Mouse (Mus musculus) layer of hippocampus, adult 9-11 months (tissue): Measurements from ENCODE around the gene Neurod2.

Source experiments
- DNase-seq: peaks from one replicate; pipeline ENCODE4 v3.0.0; 2022

Gene Neurod2

GRCm38 (mm10) chr11:98330745-98331204, 1.3 kb upstream of the Neurod2 start:
- no peak for DNase-seq

- DNase-seq = no peak
These were observed 704 bp upstream of the Neurod2 start for GRCm38 (mm10) chr11:98329960-98330744.

- no peak for DNase-seq
These were observed 928 bp downstream of the Neurod2 start for GRCm38 (mm10) chr11:98328371-98329069.

- DNase-seq = no peak
These were observed 1.4 kb downstream of the Neurod2 start for GRCm38 (mm10) chr11:98328031-98328370.

- no peak for DNase-seq
These were observed 2.1 kb downstream of the Neurod2 start for GRCm38 (mm10) chr11:98327136-98328030.

GRCm38 (mm10) chr11:98326741-98327135, 2.7 kb downstream of the Neurod2 start:
- no peak for DNase-seq

- no peak for DNase-seq
These were observed 3.6 kb downstream of the Neurod2 start for GRCm38 (mm10) chr11:98325821-98326218.

- DNase-seq = no peak
These were observed 4.1 kb downstream of the Neurod2 start for GRCm38 (mm10) chr11:98325191-98325820.

GRCm38 (mm10) chr11:98323933-98324332, 5.5 kb downstream of the Neurod2 start:
- DNase-seq = no peak

- no peak for DNase-seq
These were observed 6.1 kb downstream of the Neurod2 start for GRCm38 (mm10) chr11:98323136-98323866.

- DNase-seq = no peak
These were observed 7.3 kb downstream of the Neurod2 start for GRCm38 (mm10) chr11:98322159-98322558.

GRCm38 (mm10) chr11:98321677-98322003, 7.8 kb downstream of the Neurod2 start:
- DNase-seq = no peak

GRCm38 (mm10) chr11:98320806-98321676, 8.4 kb downstream of the Neurod2 start:
- no peak for DNase-seq

- DNase-seq = no peak
These were observed 9.1 kb downstream of the Neurod2 start for GRCm38 (mm10) chr11:98320381-98320780.

GRCm38 (mm10) chr11:98319944-98320343, 9.5 kb downstream of the Neurod2 start:
- DNase-seq = no peak

GRCm38 (mm10) chr11:98319544-98319943, 9.9 kb downstream of the Neurod2 start:
- no peak for DNase-seq

GRCm38 (mm10) chr11:98319120-98319519, 10.3 kb downstream of the Neurod2 start:
- DNase-seq = peak; percentile 83

- no peak for DNase-seq
These were observed 10.9 kb downstream of the Neurod2 start for GRCm38 (mm10) chr11:98318421-98319116.

- no peak for DNase-seq
These were observed 12.0 kb downstream of the Neurod2 start for GRCm38 (mm10) chr11:98317479-98317878.

- DNase-seq = peak; percentile 92
These were observed 15.6 kb downstream of the Neurod2 start for GRCm38 (mm10) chr11:98313790-98314323.
